Mouse (Mus musculus): ENCODE measurements around the gene Amotl1. TPM values are rescaled to one million over a fixed set of nuclear protein-coding genes. Genes with fewer than 3 reads are reported as not detected.

The Amotl1 gene
- polyA plus RNA-seq, 1 experiment from 2014 or later, result 14.6 TPM

DNA sequence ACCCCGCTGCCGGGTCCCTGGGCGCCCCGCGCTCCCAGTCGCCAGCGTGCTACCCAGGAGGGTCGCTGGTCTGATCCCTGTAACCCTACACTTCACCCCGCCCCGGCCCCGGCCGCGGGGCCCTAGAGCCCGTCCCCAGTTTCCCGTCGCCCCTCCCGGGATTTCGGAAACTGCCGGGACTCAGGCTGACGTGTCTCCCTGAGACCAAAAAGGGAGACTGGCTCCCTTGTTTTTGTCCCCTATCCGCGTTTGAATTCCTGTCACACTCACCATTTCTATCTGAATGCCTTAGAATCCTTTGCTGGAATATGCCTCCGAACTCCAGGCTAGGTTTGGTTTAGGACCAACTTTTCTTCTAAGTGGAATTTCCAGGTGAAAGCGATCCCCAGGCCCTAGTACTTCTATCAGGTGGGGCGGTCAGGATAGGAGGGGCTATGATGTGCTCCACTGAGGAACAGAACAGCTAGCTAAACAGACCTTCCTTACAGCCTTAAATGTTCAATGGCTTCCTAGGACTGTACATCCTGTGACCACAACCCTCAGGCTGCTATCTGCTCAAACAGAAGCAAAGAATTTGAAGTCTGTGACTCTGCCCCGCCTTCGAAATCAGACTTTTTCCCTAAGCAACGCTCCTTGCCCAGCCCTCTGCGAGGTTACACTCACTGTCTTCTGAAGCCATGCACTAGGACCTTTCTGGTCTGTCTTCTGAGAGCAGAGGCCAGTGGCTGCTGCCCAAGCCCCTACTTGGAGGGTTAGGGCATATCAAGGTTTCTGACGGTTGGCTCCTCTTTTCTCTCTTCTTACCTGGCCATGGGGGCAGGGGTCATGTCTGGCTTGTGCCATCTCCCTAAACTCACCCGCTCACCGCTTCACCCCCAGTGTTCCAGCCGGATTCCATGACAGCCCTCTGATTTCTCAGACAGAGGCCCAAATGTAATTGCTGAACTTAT lies 29.6 kb downstream of the Amotl1 start:
- H3K27me3 ChIP-seq, result peaks cover 13% of the 10 kb centered on the region; the same call in 1 of the 2 replicates
- no peaks in the 10 kb centered on the region for H3K36me3 ChIP-seq
- peaks cover 31% of the 10 kb centered on the region for H3K4me1 ChIP-seq
- H3K4me3 ChIP-seq, result peak overlapping the region; percentile 90
- peak overlapping the region; percentile 98 for H3K9ac ChIP-seq (replicated peaks)
- H3K4me2 ChIP-seq (replicated peaks), result peak overlapping the region; percentile 76
- H3K27ac ChIP-seq (replicated peaks), result peak overlapping the region; percentile 75
- peak; percentile 87 for ATAC-seq (ENCODE audit: low FRiP score, low read depth)
- 11% methylated on average over 31 of the region's 33 CpGs for WGBS
- no peaks in the 10 kb centered on the region for H3K9me3 ChIP-seq

DNA sequence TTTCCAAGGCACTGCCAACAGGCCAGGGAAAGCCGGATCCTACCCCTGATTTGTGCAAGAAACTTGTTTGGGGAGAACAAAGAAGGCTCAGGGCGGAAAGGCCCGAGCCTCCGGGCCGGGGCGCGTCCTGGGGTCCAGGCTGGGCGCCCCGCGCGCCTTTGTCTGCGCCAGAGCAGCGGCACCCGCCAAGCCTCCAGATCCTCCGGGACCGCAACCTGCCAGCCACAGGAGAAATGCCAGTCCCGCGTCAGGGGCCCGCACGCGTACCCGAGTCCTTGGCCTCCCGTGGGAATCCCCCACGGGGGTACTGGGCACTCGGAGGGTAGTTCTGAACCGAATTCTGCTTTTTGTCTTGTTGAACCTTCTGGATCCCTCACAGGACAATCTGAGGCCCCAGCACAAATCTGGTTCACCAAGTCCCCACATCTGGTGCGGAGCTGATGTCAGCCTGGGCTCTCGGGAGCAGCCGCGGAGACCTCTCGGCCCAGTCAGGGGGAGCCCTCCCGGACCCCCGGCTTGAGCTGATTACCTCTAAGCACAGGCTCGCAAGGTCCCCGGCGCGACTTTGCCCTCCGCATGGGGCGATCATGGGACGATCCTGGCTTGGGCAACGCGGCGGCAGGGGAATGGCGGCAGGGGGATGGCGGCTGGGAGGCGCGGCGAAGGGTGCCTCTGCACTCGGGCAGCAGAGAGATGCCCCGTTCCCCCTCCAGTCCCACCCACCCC lies 30.5 kb downstream of the Amotl1 start:
- WGBS, result under 1% methylated on average over 45 of the region's 50 CpGs
- Histone ChIP-seq H3K27me3 (peaks cover 13% of the 10 kb centered on the region; the same call in 1 of the 2 replicates), H3K27ac (replicated peaks) (peak overlapping the region; percentile 75), H3K4me2 (replicated peaks) (peak overlapping the region; percentile 76), H3K9ac (replicated peaks) (peak overlapping the region; percentile 98), H3K9me3 (no peaks in the 10 kb centered on the region), H3K4me1 (peaks cover 31% of the 10 kb centered on the region), H3K4me3 (peak overlapping the region; percentile 90), H3K36me3 (no peaks in the 10 kb centered on the region)
- ATAC-seq (ENCODE audit: low FRiP score, low read depth), result peak; percentile 73

DNA sequence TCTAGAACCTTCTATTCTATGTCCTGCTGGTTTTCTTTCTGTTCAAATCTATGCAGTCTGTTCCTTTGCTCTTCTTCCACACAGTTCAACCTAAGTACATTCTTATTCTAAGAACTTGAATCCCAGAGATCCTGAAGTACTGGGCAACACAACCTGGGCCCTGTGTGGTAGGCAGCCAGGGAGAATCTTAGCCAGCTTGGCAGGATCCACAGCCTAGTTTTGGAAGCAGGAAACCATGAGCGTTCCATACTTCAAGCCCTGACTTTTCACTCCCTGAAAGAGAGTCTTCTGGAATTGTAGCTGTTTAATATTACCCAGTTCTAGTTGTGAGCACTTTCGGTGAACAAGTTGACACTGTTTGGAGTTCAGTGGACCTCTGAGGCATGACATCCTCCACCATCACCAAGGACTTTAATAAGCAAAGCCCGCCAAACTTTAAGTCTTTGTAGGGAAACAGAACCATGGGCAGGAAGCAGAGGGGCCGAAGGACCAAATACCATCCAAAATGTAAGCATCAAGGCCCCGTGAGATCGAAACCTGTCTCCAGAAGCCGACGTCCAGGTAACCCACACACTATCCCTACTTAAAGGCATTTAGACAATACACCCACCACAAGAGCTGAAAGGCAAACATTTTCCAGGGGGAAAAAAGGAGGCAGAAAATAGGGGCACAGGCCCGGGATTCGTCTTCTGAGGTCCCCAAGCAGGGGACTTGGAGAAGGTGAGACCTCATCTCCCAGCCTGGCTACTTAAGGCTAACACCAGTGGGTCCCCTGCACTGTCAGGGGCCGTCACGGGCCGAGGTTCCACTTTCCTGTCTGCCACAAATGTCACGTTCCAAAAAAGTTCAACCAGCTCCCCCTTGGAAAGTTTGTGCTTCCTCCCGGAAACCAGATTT lies 31.3 kb downstream of the Amotl1 start:
- 10% methylated on average over 15 of the region's 15 CpGs for WGBS
- ATAC-seq (ENCODE audit: low FRiP score, low read depth), result no peak; the same call in 1 of the 2 replicates
- Histone ChIP-seq H3K4me1 (peaks cover 33% of the 10 kb centered on the region), H3K9ac (replicated peaks) (peak overlapping the region; percentile 98), H3K4me2 (replicated peaks) (peak overlapping the region; percentile 76), H3K27ac (replicated peaks) (peak overlapping the region; percentile 75), H3K4me3 (peak overlapping the region; percentile 90), H3K36me3 (no peaks in the 10 kb centered on the region), H3K27me3 (peaks cover 13% of the 10 kb centered on the region; the same call in 1 of the 2 replicates), H3K9me3 (no peaks in the 10 kb centered on the region)

DNA sequence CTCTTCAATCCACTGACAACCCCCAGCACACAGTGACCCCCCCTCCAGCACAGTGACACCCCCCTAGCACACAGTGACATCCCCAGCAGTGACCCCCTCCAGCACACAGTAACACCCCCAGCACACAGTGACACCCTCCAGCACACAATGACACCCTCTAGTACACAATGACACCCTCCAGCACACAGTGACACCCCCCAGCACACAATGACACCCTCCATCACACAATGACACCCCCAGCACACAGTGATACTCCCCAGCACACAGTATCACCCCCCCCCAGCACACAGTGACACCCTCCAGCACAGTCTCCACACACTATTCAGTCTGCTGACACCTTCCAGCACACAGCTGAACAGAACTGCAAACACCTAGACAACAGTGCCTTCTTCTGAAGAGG lies 32.3 kb downstream of the Amotl1 start:
- Histone ChIP-seq H3K4me2 (replicated peaks) (peak overlapping the region; percentile 76), H3K9me3 (no peaks in the 10 kb centered on the region), H3K36me3 (peaks cover 4% of the 10 kb centered on the region; the same call in 1 of the 2 replicates), H3K27ac (replicated peaks) (no peak overlapping the region), H3K4me1 (peaks cover 43% of the 10 kb centered on the region), H3K9ac (replicated peaks) (peak overlapping the region; percentile 98), H3K27me3 (peaks cover 13% of the 10 kb centered on the region; the same call in 1 of the 2 replicates), H3K4me3 (peak overlapping the region; percentile 90)
- ATAC-seq (ENCODE audit: low FRiP score, low read depth), result no peak

DNA sequence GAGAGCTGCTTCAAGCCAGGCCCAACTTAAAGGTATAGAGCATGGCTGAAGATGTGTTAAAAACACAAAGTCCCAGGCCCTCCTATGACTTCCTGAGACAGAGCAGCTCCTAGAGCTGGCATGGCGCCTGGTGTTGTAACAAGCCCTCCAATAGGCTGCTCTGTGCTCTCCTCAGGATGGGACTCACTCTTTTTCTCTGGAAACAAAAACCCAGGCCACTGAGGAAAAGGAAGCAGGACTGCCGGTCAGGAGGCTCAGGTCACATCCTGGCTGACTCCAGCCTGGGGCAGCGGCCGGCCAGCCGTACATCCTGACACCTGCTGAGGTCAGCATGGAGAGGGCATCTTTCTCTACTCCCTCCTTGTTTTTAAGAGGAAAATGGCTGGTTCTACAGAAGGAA lies 36.3 kb downstream of the Amotl1 start:
- Histone ChIP-seq H3K4me3 (no peak overlapping the region), H3K4me1 (peaks cover 39% of the 10 kb centered on the region), H3K4me2 (replicated peaks) (no peak overlapping the region), H3K27ac (replicated peaks) (no peak overlapping the region), H3K9ac (replicated peaks) (no peak overlapping the region), H3K27me3 (no peaks in the 10 kb centered on the region), H3K36me3 (peaks cover 10% of the 10 kb centered on the region; the same call in 1 of the 2 replicates), H3K9me3 (no peaks in the 10 kb centered on the region)
- whole genome bisulfite sequencing, result 79% methylated on average over 5 of the region's 5 CpGs
- no peak for ATAC-seq (ENCODE audit: low FRiP score, low read depth)

GRCm38 (mm10) chr9:14607464-14607863 lies 37.4 kb downstream of the Amotl1 start:
- Histone ChIP-seq H3K4me3 (no peak overlapping the region), H3K4me1 (peaks cover 28% of the 10 kb centered on the region), H3K27me3 (no peaks in the 10 kb centered on the region), H3K9me3 (no peaks in the 10 kb centered on the region), H3K4me2 (replicated peaks) (no peak overlapping the region), H3K27ac (replicated peaks) (no peak overlapping the region), H3K9ac (replicated peaks) (no peak overlapping the region), H3K36me3 (peaks cover 10% of the 10 kb centered on the region; the same call in 1 of the 2 replicates)
- WGBS, result 67% methylated on average over 3 of the region's 3 CpGs
- ATAC-seq (ENCODE audit: low FRiP score, low read depth), result no peak

DNA sequence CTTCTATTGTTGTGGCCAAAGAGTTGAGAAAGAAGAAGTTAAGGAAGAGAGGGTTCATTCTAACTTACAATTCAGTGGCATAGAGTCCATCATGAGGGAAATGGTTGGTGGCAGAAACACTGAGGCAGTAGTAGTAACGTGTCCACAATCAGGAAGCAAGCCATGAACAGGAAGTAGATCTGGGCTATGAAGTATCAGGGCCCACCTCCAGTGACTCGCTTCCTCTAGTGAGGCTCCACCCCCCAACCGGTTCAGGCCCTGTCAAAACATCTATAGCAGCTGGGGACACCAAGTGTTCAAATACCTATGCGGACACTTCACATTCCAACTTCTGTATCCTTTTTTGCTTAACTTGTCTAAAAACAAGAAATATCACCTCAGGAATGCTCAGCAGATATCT lies 38.9 kb downstream of the Amotl1 start:
- Histone ChIP-seq H3K9me3 (no peaks in the 10 kb centered on the region), H3K4me3 (no peak overlapping the region), H3K4me1 (peaks cover 16% of the 10 kb centered on the region; the same call in 1 of the 2 replicates), H3K9ac (replicated peaks) (no peak overlapping the region), H3K27ac (replicated peaks) (no peak overlapping the region), H3K4me2 (replicated peaks) (no peak overlapping the region), H3K36me3 (peaks cover 10% of the 10 kb centered on the region; the same call in 1 of the 2 replicates), H3K27me3 (no peaks in the 10 kb centered on the region)
- WGBS, result 90% methylated on average over 4 of the region's 4 CpGs
- no peak for ATAC-seq (ENCODE audit: low FRiP score, low read depth)

GRCm38 (mm10) chr9:14604363-14604762 lies 40.5 kb downstream of the Amotl1 start:
- no peak overlapping the region for H3K27ac ChIP-seq (replicated peaks)
- no peak overlapping the region for H3K4me2 ChIP-seq (replicated peaks)
- no peak for ATAC-seq (ENCODE audit: low FRiP score, low read depth)
- no peaks in the 10 kb centered on the region for H3K27me3 ChIP-seq
- no peaks in the 10 kb centered on the region for H3K9me3 ChIP-seq
- peaks cover 16% of the 10 kb centered on the region; the same call in 1 of the 2 replicates for H3K4me1 ChIP-seq
- no peak overlapping the region for H3K9ac ChIP-seq (replicated peaks)
- 92% methylated on average over 3 of the region's 3 CpGs for WGBS
- H3K4me3 ChIP-seq, result no peak overlapping the region
- H3K36me3 ChIP-seq, result peaks cover 10% of the 10 kb centered on the region; the same call in 1 of the 2 replicates

DNA sequence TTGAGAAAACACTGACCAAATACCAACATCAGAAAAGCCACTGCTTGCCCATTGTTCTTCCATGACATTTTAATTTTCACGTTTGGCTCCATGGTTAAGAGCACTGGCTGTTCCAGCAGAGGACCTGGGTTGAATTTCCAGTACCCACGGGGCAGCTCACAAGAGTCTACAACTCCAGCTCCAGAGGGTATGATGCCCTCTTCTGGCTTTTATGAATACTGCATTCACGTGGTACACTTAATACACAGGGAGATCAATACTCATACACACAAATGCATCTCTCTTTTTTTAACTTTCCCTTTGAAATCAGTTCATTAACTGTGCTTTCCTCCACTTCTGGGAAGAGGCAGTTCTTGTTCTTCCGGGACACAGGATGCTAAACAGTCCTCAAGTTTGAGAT lies 41.4 kb downstream of the Amotl1 start:
- Histone ChIP-seq H3K4me1 (peaks cover 13% of the 10 kb centered on the region; the same call in 1 of the 2 replicates), H3K4me2 (replicated peaks) (no peak overlapping the region), H3K9ac (replicated peaks) (no peak overlapping the region), H3K9me3 (no peaks in the 10 kb centered on the region), H3K27me3 (no peaks in the 10 kb centered on the region), H3K36me3 (peaks cover 10% of the 10 kb centered on the region; the same call in 1 of the 2 replicates), H3K27ac (replicated peaks) (no peak overlapping the region), H3K4me3 (no peak overlapping the region)
- no peak for ATAC-seq (ENCODE audit: low FRiP score, low read depth)
- WGBS, result 84% methylated on average over 4 of the region's 4 CpGs

GRCm38 (mm10) chr9:14599799-14600198 lies 45.1 kb downstream of the Amotl1 start:
- Histone ChIP-seq H3K4me3 (no peak overlapping the region), H3K9me3 (no peaks in the 10 kb centered on the region), H3K4me1 (no peaks in the 10 kb centered on the region), H3K9ac (replicated peaks) (no peak overlapping the region), H3K4me2 (replicated peaks) (no peak overlapping the region), H3K27ac (replicated peaks) (no peak overlapping the region), H3K27me3 (no peaks in the 10 kb centered on the region), H3K36me3 (peaks cover 12% of the 10 kb centered on the region)
- no peak for ATAC-seq (ENCODE audit: low FRiP score, low read depth)
- 89% methylated on average over 5 of the region's 5 CpGs for WGBS

GRCm38 (mm10) chr9:14598157-14598556 lies 46.7 kb downstream of the Amotl1 start:
- Histone ChIP-seq H3K4me3 (no peak overlapping the region), H3K27ac (replicated peaks) (no peak overlapping the region), H3K9ac (replicated peaks) (no peak overlapping the region), H3K27me3 (no peaks in the 10 kb centered on the region), H3K4me2 (replicated peaks) (no peak overlapping the region), H3K4me1 (no peaks in the 10 kb centered on the region), H3K9me3 (no peaks in the 10 kb centered on the region), H3K36me3 (peaks cover 28% of the 10 kb centered on the region)
- no peak for ATAC-seq (ENCODE audit: low FRiP score, low read depth)
- WGBS, result 93% methylated on average over 2 of the region's 2 CpGs
